In genomic region chr6:6183601-6184000, GRCm38 (mm10) we compare ENCODE assay signal across 12 mouse cellular contexts. TPM values are rescaled to one million over a fixed set of nuclear protein-coding genes. Genes with fewer than 3 reads are reported as not detected.
DNase-seq lines count a peak whose midpoint lies in the region; ATAC-seq and TF ChIP-seq lines count a peak whose summit lies in the region.
"Had no signal": no experiment of that assay in that cellular context is flagged by ENCODE, and none has a peak within 500 bp of the region (broad histone marks: within the 10 kb centered on the region; RNA-seq: fewer than 3 reads in every experiment).

No protein-coding gene starts in this region.

- H3K9ac ChIP-seq in liver, adult 2 months (ENCODE audit: low read depth, low read length): peak overlapping the region; percentile 52
- H3K9ac ChIP-seq in liver, embryonic 12.5 days: no peak overlapping the region
- H3K9ac ChIP-seq in hindbrain, embryonic 11.5 days (ENCODE audit: low read depth, low read length): no peak overlapping the region

- no peak overlapping the region for H3K4me2 ChIP-seq in liver, embryonic 12.5 days
- no peak overlapping the region for H3K4me2 ChIP-seq in hindbrain, embryonic 11.5 days (replicated peaks; ENCODE audit: low read depth, low read length)

- peak; percentile 70 for DNase-seq in liver, adult 2 months (ENCODE audit: extremely low read depth, low read depth, low spot score)
- DNase-seq in R1 (ENCODE audit: low read depth, low spot score): peak; percentile 61
- DNase-seq in heart, adult 8-10 months (ENCODE audit: low spot score): peak; percentile 32
- DNase-seq in kidney, postnatal 10 days: peak; percentile 27
- no peak for DNase-seq in spleen, postnatal 10 days (ENCODE audit: low spot score in 2 of 2)
- DNase-seq in cerebellum, postnatal 4 days (ENCODE audit: low spot score in 2 of 2): no peak
- DNase-seq in hindbrain, embryonic 11.5 days (ENCODE audit: low spot score): no peak
- DNase-seq: cerebellum, adult 18-20 months; right cerebral cortex, adult 18-20 months had no signal

- no peaks in the 10 kb centered on the region for H3K27me3 ChIP-seq in liver, adult 2 months (ENCODE audit: control insufficient read depth, insufficient read depth, low read length)
- no peaks in the 10 kb centered on the region for H3K27me3 ChIP-seq in liver, embryonic 12.5 days (replicated peaks)
- no peaks in the 10 kb centered on the region for H3K27me3 ChIP-seq in hindbrain, embryonic 11.5 days (ENCODE audit: control insufficient read depth, insufficient read depth, low read length)
- H3K27me3 ChIP-seq: megakaryocyte, embryonic 14.5 days had no signal

- no peak overlapping the region for H3K4me3 ChIP-seq in liver, adult 2 months (ENCODE audit: insufficient read depth, low read depth, low read length)
- H3K4me3 ChIP-seq in liver, embryonic 12.5 days: no peak overlapping the region
- no peak overlapping the region for H3K4me3 ChIP-seq in hindbrain, embryonic 11.5 days (ENCODE audit: low read depth, low read length)
- H3K4me3 ChIP-seq: limb, embryonic 10.5 days; megakaryocyte, embryonic 14.5 days had no signal

- no peak for ATAC-seq in liver, embryonic 12.5 days
- no peak for ATAC-seq in hindbrain, embryonic 11.5 days (ENCODE audit: low FRiP score)

- H3K9me3 ChIP-seq in liver, embryonic 12.5 days (replicated peaks): no peaks in the 10 kb centered on the region
- H3K9me3 ChIP-seq in hindbrain, embryonic 11.5 days (ENCODE audit: control insufficient read depth, low read length): no peaks in the 10 kb centered on the region
- H3K9me3 ChIP-seq: limb, embryonic 10.5 days; megakaryocyte, embryonic 14.5 days had no signal

- WGBS in liver, adult 2 months: 16% methylated on average over 8 of the region's 8 CpGs
- WGBS in liver, embryonic 12.5 days (ENCODE audit: insufficient replicate concordance): 52% methylated on average over 8 of the region's 8 CpGs
- 67% methylated on average over 8 of the region's 8 CpGs for WGBS in hindbrain, embryonic 11.5 days

- no peak for TF ChIP-seq CTCF in liver, adult 2 months (IDR thresholded peaks at IDR 0.05; ENCODE audit: low read depth, low read length)

- peak overlapping the region; percentile 76 for H3K27ac ChIP-seq in liver, adult 2 months (replicated peaks; ENCODE audit: insufficient read depth, low read depth, low read length)
- H3K27ac ChIP-seq in liver, embryonic 12.5 days: no peak overlapping the region
- H3K27ac ChIP-seq in hindbrain, embryonic 11.5 days (ENCODE audit: low read depth, low read length): no peak overlapping the region
- H3K27ac ChIP-seq: limb, embryonic 10.5 days had no signal

- peaks cover 24% of the 10 kb centered on the region; the same call in 1 of the 2 replicates for H3K36me3 ChIP-seq in liver, adult 2 months (ENCODE audit: control insufficient read depth, insufficient read depth, low read length)
- H3K36me3 ChIP-seq in liver, embryonic 12.5 days: peaks cover 23% of the 10 kb centered on the region
- H3K36me3 ChIP-seq in hindbrain, embryonic 11.5 days (ENCODE audit: control insufficient read depth, insufficient read depth, low read length): no peaks in the 10 kb centered on the region

- no peak for TF ChIP-seq POLR2A in liver, adult 2 months (IDR thresholded peaks at IDR 0.05; ENCODE audit: extremely low read depth, insufficient read depth, low read length)

- peaks cover 23% of the 10 kb centered on the region; the same call in 1 of the 2 replicates for H3K79me2 ChIP-seq in liver, adult 2 months (ENCODE audit: control insufficient read depth, insufficient read depth, low read length)

- peaks cover 22% of the 10 kb centered on the region for H3K4me1 ChIP-seq in liver, adult 2 months (ENCODE audit: control insufficient read depth, insufficient read depth, low read length)
- H3K4me1 ChIP-seq in liver, embryonic 12.5 days: peaks cover 15% of the 10 kb centered on the region
- no peaks in the 10 kb centered on the region for H3K4me1 ChIP-seq in hindbrain, embryonic 11.5 days (replicated peaks; ENCODE audit: control insufficient read depth, insufficient read depth, low read length)

RNA-seq across cellular contexts. Expression of gene Slc25a13, which starts 33.4 kb away (rescaled TPM):
- total RNA-seq in liver, adult 2 months (2014; rRNA removed): 206 and 232 TPM in 2 replicates
- 53.5 and 60.3 TPM in 2 replicates for polyA plus RNA-seq in liver, adult 2 months (2012; rRNA removed)
- polyA plus RNA-seq in liver, embryonic 12.5 days (2016; fragmentation: Nextera tagmentation; extraction: Ambion mirVana): 41.9 and 43.6 TPM in 2 replicates
- 100 to 1,000 TPM; 134 to 155 (median 137) TPM for total RNA-seq in heart, adult 8-10 months (2022)
- 31.0 and 32.5 TPM in 2 replicates for polyA plus RNA-seq in hindbrain, embryonic 11.5 days (2014; fragmentation: Nextera tagmentation; extraction: Ambion mirVana)

Comparison
In these comparisons a context has a peak if more than half of its experiments do, and no peak if none do; other contexts are left out.
1. DNase-seq: peak in liver, adult 2 months (single experiment), R1 (single experiment), heart, adult 8-10 months (single experiment) and kidney, postnatal 10 days (single experiment); none in spleen, postnatal 10 days (0 of 2), cerebellum, postnatal 4 days (0 of 2) and hindbrain, embryonic 11.5 days (single experiment).